Mouse (Mus musculus): Measurements from ENCODE around the gene Adam11.

- TF ChIP-seq POLR2A (IDR thresholded peaks at IDR 0.05; ENCODE audit: borderline replicate concordance, extremely low read depth, low read depth, low read length) (no peak), CTCF (IDR thresholded peaks at IDR 0.05; ENCODE audit: insufficient read depth, low read length) (no peak)
These were observed 2.3 kb upstream of the Adam11 start for GRCm38 (mm10) chr11:102758977-102759376.

All from lung, adult 2 months (tissue).